Mouse (Mus musculus) bone marrow, adult 2 months (tissue): ENCODE measurements around the gene Slfn4.

ENCODE experiments used
- CTCF ChIP-seq: fragments of 200-500 bp; IDR thresholded peaks from 2 replicates; pipeline ENCODE4 v1.5.1; 2011; ENCODE audit warnings: low read length, control low read depth; ENCODE audit not compliant: control insufficient read depth, insufficient read depth
- POLR2A ChIP-seq: fragments of 200-500 bp; IDR thresholded peaks from 2 replicates; pipeline ENCODE4 v1.6.1; 2011; ENCODE audit warnings: low read depth, mild to moderate bottlenecking, control low read depth, low read length, borderline replicate concordance; ENCODE audit not compliant: control insufficient read depth

DNA sequence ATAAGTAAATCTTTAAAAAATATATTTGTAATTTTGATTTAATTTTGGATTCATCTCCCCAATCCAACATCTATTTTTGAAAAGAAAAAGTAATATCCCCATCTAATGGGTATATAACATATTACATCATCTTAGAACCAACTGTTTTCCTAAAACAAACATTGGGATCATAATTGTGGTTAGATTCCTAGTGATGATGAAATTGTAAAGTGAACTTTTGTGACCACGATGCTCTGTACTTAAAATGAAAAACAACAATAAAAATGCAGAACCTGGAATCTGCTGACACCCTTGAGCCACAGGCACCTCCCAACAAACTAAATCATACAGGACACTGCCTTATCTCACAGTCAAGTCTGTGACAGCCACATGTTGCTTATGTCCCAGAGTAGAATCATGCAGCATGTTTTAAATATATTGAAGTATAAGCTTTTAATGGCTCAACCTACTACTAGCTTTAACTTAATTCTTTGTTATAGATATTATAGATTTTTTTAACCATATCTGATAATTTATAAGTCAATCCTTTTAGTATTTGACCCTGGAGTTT is 46.4 kb downstream of the Slfn4 start:
- TF ChIP-seq POLR2A (no peak), CTCF (no peak)
